Mouse (Mus musculus): ENCODE results near the gene Tcirg1.

Gene Tcirg1

DNA sequence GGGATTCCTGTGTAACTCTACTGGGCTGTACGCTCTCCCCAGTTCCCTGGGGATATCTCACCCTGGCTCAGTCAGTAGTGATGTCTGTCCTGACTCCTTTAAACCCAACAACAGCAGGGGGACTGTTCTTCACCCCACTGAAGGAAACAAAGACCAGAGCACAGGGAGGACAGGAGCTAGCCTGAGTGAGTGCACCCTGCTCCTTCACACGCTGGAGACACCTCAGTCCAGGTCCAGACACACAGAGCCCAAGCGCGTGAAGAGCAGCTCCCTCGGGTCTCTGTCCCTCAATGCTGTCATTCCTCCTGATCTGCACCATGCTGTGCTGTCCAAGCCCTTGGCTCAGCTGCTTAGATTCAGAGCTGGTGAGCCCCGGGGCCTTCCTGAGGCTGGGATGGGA lies 19.8 kb upstream of the Tcirg1 start:
- DNase-seq, result no peak

DNA sequence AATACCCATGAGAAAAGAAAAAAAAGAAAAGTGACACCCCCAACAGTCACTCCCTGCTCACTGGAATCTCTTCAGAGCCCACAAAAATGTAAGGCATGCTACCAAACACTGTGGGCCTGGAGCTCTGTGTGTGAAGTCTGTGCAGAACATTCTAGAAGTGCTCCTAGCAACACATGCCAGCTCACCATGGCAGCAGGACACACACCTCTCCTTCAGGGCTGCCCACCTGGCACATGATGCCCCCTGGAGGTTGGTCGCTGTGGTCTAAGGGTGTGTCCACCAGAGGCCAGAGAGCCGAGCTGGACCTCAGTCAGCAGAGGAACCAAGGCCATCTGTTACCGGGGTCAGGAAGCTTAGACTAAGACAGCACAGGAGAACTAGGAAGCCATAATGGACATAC lies 19.3 kb upstream of the Tcirg1 start:
- DNase-seq, result no peak

DNA sequence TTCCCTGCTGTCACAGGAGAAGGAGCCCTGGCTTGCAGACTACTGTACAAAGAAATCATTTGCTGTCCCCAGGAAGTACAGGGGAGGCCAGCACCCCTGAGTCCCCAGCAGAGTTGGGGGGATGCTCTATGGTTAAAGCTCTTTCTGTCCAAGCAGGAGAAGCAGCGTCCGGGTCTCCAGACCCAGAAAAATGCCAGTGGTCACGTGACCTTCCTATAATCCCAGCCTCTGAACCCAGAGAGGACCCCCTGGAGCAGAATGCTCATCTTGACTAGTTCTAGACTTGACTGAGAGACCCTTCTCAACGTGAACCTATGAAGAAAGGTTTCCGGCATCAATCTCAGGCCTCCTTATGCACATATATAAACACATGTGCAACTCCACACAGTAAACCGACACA lies 18.9 kb upstream of the Tcirg1 start:
- DNase-seq, result no peak

DNA sequence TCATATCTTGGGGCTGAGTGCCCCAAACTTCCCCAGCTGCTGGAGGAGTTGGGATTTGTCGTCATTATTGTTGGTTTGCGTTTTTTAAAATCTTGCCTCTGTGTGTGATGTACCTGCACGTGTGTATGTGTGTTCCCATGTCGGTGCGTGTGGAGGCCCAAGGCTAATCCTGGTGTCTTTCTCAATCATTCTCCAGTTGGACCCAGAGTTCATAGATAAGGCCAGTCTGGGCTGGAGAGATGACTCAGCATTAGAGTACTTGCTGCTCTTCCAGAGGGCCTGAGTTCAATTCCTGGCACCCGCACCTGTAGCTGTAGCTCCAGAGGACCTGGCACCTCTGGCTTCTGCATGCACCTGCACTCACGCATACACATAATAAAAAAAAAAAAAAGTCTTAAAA lies 17.9 kb upstream of the Tcirg1 start:
- DNase-seq, result no peak

DNA sequence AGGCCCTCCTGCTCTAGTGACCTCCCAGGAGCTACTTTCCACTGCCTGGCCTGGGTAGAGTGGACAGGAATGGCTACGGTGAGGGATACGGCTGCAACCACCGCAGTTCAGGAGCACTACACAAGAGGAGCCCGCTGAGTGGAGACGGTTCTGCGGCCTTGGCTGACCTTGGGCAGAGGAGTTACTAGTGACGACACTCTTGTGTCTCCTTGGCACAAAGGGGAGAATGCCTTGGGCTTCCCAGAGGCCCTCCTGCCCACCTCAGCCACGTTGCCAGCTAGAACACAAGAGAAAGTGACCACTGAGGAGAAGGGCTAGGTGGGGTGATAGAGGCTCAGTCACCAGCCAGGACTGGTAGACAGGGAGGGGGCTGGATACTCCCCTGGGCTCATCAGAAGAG lies 17.3 kb upstream of the Tcirg1 start:
- no peak for DNase-seq

DNA sequence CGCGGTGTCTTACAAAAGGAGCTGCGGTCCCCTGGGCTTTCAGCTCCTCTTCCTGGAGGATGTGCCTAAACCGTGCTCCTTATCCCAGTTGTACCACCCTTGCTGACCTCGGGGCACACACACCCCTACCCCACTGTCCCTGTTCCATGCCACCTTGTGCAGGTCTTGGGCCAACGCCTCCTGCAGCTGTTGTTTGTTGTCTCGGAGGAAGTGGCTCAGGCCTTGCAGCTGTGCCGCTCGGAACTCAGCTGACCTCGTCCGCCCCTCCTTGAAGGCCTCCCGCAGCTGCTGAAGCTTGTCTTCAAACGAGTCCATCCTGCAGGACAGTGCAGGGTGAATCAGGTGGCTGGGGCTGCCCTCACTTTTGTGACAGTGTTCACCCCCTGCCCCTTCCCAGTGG lies 16.7 kb upstream of the Tcirg1 start:
- DNase-seq, result peak in 1 of 2 experiments; percentile 51

DNA sequence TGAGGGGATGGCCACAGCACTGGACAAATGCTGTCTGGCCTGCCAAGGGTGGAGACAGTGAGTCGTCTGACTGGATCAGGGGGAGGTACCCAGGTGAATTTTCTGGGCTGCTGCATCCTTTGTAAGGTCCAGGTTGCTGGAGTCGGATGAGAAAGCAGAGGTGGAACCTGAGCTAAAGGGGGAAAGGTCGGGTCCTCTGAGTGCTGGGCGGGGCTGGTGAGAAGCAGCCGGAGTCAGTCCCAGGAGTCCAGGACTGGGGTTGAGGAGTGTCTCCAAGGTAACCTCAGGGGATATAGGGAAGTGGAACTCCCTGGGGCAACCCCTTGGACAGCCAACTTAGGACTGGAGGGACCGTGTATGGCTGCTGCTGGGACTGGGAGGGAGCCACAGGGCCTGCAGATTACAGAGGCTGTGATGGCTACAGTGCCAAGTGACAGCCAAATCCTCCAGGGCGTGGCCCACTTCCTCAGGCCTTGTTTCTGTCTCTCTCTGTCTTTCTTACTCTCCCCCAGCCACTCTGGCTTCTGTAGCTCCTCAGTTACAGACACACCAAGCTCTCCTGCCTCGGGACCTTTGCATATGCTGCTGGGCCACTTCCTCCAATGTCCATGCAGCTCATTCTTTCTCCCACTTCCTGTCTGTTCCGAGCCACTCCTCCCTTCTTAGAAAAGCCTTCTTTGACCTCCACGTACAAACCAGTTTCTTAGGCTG lies 15.9 kb upstream of the Tcirg1 start:
- DNase-seq, result no peak

DNA sequence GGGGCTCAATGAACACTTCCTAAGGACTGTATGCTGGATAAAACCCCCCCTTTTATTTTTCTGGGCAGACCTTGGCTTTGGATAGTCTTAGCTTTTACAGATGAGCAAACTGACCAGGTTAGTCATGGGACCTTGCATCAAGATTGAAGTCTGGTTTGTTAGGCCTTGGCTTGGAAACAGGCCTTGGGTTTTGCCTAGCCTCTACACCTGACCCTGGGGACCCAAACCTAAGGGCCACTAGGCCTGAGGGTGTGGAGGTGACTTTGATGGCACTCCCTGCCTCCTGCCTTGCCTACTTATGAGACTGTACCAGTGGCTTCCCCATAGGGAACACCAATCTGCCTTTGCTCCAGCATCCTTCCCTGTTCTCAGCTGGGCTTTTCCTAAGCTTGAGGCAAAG lies 13.0 kb upstream of the Tcirg1 start:
- DNase-seq, result no peak

DNA sequence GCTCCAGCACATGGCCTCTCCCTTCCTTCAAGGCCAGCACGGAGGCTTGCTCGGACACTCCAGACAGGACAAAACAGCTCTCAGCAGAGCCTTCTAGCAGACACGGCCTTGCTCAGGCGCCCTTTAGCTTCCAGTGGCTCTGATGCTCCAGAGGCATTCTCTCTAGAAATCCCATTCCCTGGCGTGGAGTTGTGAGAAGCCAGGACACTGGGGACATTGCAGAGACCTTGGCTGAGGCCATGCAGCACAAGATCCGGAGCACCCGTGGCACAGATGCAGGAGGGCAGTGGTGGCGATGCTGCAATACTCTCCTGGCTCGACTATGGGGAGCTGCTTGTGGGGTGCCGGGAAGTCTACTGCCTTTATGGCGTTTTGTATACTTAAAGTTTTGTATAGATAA lies 9.8 kb upstream of the Tcirg1 start:
- peak in 1 of 2 experiments; percentile 3 for DNase-seq

DNA sequence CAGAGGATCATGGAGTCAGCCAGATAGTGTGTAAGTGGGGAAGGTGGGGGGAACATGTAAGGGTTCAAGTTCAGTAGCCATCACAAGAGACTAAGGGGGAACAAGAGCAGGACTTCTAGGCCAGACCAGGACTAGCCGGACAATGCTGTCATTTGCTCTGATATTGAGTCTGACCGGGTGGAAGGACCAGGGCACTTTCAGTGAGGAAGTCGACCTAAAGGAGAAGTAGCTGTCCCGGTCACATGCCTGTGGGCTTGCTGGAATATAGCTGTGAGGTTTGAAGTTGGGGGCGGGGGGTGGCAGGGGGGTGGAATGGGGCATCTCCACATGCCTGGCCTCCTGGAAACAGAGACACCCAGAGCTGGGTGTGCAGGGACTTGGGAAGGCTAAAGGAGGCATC lies 7.6 kb upstream of the Tcirg1 start:
- DNase-seq, result no peak

DNA sequence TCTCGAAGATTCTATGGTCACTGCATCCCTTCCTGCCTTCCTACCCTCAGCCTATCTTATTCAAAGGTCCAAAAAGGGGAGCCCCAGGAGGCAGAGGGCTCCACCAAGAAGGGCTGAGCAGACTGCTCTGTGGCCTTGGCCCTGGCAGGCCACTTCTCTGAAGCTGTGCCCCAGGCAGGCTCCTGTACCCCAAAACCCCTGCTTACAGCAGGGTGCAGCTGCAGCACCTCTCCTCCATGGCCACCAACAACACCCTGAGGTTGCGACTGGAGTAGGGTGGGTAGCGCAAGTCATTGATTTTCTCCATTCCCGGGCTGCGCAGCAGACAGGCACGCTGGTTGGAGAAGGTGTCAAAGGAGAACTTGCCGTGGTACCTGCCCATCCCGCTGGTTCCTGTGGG lies 6.8 kb upstream of the Tcirg1 start:
- DNase-seq, result no peak

DNA sequence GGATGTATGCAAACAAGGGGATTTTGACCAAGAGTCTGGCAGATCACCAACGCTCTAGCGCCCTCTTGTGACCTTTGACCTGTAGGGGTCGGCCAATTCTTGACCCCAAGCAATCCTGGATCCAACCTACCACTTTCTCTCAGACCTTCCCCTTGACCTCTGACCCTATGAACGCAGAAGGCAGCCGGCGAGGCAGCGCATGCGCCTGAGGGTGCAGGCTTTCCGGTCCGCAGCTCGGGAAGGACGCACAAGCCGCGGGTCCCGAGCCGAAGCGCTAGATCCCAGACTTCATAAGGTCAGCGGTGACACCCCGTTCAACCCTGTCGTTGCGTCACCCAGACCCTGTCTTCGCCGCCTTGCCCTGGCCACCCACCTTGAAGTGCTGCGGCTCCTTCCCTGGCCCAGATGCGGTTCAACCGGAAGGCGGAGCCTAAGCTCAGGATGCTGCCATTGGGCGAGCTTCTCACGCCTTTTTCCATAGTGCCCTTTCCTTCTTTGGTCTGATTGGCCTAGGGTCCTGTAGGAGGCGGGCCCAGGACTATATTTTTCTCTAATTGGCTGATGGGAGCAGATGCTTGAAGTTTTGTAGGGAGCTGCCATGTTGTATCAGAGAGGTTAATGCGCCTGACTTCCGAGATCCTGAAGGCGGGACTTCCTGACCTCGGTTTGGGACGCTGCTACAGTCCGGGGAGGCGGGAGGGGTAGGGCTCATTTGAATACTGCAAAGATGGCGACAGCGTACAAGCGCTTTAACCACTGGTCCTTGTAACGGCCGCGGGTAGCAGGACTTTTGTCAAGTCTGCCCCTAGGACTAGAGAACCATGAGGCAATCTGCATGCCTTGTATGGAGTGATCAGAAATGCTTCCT lies 5.6 kb upstream of the Tcirg1 start, which contains the start of gene Ndufs8:
Gene Ndufs8, minus strand, starts transcription at position 438 of the 868 bp plus-strand sequence.
- peak; percentile 89 to 92 for DNase-seq

DNA sequence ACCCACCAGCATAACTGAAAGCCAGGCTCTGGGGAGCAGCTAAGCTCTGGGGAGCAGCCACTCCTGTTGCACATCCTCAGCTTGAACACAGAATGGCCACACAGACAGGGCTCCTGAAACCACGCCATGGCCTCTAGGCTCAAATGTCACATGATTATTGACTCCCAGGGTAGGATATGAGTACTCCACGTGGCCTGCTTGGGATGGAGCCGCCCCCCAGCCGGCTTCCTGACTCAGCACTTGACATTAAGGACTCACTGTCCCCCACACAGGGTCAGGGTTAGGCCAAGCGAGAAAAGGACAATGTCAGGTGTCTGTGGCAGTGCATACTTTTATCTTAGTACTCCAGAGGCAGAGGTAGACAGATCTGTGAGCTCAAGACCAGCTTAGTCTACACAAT lies 3.3 kb upstream of the Tcirg1 start:
- no peak for DNase-seq

DNA sequence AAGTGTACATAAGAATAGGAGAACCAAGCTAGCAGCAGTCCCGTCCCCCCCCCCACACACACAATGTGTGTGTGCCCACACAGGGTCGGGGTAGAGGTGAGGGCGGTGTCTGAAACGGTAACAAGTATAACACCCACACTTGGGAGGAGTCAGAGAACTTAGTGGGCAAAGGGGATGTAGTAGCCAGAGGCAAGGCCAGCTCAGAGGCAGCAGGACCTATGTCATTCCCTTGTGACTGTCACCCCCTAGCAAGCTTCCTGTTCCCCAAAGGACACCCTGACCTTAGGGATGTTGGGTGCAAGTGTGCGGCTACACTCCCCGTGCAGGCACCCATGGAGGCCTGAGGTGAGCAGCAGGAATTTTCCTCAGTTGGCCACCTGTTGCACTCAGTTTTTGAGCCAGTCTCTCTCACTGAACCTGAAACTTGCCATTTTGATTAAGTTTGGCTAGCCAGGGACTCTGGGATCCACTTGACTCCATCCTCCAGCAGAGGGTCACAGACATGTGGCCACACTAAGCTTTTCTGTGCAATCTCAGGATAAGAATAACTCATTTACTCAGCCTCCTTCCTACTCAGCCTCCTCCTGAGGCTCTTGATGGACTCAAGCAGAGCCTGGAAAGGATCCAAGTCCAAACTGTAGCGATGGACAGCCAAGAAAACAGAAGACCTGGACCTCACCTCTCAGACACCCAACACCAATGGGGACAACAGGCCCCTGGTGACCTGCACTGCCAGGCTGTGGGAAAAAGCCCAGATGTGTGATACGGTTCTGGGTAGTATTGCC lies 1.1 kb upstream of the Tcirg1 start:
- peak in 1 of 2 experiments; percentile 6 for DNase-seq

DNA sequence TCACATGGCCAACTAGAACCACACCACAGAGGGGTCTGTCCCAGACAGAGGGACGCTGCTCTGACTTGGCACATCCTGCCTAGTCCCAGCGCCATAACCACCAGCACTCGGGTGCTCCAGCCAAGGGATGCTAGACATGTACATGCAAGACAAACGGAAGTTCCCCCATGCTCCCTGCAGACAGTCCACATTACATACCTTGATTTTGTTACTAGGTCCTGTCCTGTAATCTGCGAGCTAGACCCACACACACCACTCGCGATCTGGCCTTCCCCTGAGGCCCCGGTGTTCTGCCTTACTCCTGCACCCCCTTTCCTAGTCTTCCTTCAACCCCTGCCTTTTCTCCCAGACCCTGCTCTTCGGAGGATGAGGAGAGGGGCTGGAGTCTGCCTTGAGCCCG lies 607 bp downstream of the Tcirg1 start:
- no peak for DNase-seq

DNA sequence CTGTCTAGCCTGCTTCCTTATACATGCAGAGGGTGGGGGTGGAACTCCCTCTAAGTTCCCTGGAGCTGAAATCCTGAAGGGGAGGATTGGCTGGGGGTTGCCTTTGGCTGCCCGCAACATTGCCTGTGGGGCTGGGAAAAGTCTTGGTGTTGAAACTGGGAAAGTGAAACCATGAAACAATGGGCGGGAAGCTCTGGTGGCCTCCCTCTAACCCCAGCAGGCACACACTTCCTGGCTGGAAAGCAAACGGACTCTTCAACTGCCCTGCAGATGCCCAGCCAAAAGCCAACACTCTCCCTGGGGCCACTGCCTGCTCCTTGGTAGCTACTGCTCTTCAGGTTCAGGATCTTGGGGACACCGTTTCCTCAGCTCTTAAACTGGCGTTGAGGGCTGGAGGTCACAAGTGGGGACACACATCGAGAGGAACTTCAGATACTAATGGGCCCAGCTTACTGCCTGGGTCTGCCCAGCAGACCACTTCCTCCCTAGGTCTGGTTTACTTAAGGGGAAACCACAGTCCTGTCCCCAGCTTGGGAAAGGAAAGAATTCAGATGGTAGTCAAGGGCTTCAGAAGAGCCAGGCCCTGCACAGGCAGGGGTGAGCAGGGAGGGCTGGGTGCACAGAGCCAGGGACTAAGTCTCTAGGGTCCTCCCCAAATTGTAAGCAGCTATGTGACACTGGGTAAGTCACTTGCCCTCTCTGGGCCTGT lies 1.5 kb downstream of the Tcirg1 start:
- DNase-seq, result no peak

DNA sequence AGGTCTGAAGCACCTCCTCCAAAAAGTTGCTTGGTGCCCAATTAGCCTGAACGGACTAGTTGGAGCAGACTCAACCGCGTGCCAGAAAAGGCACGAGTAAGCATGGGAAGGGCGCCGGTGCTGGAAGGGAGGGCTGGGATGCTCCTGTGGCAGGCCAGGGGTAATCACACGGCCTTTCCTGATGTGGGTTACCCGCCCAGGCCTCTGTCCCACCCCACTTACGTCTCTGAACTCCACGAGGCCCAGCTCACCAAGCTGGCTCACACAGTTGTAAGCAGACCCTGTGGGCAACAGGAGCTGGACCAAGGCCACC lies 2.6 kb downstream of the Tcirg1 start:
- DNase-seq, result no peak

DNA sequence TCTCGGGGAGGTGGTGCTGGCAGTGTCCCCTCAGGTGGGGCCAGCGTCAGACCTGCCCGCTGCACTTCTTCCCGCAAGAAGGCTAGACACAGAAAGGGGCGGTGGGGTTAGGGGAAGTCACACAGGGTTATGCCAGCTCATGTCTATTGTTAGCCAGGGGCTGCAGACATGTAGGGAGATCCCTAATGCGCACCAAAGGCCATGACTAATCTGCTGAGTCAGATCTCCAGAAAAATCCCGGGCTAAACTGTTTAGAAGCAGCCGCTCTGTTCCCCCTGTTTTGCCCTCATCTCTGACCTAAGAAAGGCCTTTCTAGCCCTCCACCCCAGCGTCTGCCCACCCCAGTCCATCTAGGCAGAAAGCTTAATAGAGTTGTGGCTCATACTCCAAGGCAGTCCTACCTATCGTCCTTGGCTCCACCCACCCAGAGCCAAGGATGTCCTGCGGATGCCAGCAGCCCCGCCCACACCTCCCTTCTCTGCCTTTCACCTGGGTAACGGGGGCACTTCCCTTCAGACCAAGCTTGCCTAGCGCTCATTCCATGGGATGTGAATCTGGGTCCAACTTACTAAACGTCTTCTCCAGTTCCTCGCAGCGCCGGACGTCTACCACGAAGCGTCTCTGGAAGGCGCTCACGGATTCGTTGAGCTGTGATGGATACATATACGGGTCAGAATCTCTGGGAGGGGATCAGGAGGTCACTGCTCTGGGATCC lies 3.1 kb downstream of the Tcirg1 start:
- no peak for DNase-seq

DNA sequence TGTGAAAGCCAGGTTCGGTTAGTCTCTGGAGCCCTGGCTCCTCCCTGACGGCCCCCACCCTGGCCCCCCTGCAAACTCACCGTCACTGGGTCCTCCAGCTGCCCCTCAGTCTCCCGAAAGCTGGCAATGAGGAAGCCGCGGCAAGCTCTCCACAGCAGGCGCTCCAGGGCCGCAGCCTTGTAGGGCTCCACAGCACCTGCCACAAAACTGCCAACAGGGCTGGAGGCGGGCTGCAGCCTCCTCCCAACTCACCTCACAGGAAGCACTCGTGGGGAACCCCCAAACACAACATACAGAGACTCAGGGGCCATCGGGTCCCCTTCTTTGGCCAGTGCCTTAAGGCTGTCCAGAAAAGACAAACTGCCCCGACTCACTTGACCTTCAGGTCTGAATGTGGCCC lies 4.0 kb downstream of the Tcirg1 start:
- peak; percentile 33 to 54 for DNase-seq

DNA sequence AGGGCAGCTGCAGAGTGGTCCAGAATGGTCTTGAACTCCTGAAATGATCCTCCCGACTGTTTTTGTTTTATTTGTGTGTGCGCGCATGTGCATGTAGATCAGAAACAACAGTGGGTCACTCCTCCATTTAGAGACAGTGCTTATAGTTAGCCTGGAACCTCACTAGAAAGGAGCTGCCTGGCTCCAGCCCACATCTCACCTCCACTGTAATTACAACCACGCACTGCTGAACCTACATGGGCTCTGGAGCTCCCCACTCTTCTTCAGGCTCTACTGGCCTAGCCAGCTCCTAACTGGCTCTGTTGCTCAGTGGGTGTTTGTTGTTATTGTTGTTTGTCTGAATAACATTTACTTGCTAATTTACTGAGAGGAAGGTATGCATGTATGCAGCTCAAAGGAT lies 7.3 kb downstream of the Tcirg1 start:
- DNase-seq, result no peak

DNA sequence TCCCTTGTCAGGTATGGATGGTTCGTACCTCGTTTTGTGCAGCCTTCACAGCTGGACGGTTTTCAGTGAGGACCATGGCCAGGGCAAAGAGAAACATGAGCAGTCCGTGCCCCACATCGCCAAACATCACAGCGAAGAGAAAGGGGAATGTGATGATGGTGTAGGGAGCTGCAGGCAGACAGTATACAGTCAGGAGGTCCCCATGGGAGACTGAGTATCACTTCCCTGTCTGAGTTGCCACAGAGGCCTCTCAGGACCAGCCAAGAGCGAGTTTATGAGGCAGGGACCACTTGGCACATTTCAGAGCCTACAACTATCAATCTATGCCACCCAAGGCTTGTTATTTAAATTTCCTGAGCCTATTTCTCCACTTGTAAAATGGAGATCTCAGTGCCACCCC lies 8.0 kb downstream of the Tcirg1 start:
- DNase-seq, result no peak

DNA sequence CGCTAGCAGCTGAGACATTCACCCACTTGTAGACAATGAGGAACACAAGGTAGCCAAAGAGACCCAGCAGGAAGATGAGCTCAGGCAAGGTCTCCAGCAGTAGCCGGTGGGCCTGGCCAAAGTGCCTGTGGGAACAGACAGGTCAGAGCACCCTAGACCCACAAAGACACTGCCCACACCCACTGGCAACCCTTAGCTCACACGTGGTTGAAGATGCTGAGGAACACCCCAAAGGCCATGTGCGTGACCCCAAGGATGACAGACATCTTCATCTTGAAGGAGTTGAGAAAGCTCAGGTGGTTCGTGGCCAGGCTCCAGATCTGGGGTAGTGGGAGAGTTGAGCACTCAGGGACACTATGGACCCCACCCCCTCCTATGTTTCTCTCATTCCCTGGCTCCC lies 9.4 kb downstream of the Tcirg1 start:
- no peak for DNase-seq

Data from thymus, postnatal 36 days (tissue).